In the genomic region with DNA sequence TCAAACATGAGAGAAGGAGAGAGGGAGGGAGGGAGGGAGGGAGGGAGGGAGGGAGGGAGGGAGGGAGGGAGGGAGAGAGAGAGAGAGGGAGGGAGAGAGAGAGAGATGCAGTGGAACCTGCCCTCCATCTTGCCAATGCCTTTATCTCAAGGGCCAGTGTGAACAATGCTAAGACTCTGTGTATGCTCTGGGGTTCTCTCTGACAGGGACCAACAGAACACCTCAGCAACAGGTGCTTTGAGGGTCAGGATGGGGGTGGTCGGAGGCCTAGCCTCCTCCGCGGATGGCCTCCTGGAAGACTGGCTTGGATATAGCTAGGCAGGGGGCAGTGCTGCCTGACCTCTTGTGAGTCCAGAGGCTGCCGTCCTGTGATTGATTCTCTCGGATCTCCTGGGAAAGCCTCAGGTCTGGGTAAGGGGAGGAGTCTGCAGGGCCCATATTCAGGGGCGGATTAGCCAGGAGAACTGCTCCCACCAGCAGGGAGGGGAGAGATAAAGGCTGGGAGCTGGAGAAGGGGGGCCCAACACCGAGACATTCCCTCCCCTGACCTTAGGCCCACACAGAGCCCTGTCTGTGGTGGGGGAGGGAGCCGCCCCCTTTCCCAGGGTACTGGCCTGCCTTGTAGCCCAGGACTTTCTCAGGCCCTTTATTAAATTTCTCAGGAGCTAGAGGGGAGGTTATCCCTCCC, we compare ENCODE assay signal across 15 mouse cellular contexts. TPM values are rescaled to one million over a fixed set of nuclear protein-coding genes. Genes with fewer than 3 reads are reported as not detected.
DNase-seq lines count a peak whose midpoint lies in the region; ATAC-seq and TF ChIP-seq lines count a peak whose summit lies in the region.
"Had no signal": no experiment of that assay in that cellular context is flagged by ENCODE, and none has a peak within 500 bp of the region (broad histone marks: within the 10 kb centered on the region; RNA-seq: fewer than 3 reads in every experiment).

No protein-coding gene starts in this region.

- H3K27me3 ChIP-seq in hindbrain, embryonic 11.5 days (ENCODE audit: control insufficient read depth, insufficient read depth, low read length) = no peaks in the 10 kb centered on the region
- H3K27me3 ChIP-seq in hindbrain, postnatal 0 days (ENCODE audit: insufficient read depth, low read length) = no peaks in the 10 kb centered on the region
- H3K27me3 ChIP-seq in embryonic facial prominence, embryonic 12.5 days = 0 out of 2 replicates have a peak, but pooled peaks cover 7% of the 10 kb centered on the region
- H3K27me3 ChIP-seq in midbrain, embryonic 16.5 days (ENCODE audit: control insufficient read depth, insufficient read depth, low read depth, low read length) = no peaks in the 10 kb centered on the region
- H3K27me3 ChIP-seq: hindbrain, embryonic 15.5 days had no signal

- H3K36me3 ChIP-seq in hindbrain, embryonic 11.5 days (ENCODE audit: control insufficient read depth, insufficient read depth, low read length) = no peaks in the 10 kb centered on the region
- no peaks in the 10 kb centered on the region for H3K36me3 ChIP-seq in hindbrain, postnatal 0 days (ENCODE audit: insufficient read depth, low read length)
- no peaks in the 10 kb centered on the region for H3K36me3 ChIP-seq in embryonic facial prominence, embryonic 12.5 days
- H3K36me3 ChIP-seq in midbrain, embryonic 16.5 days (ENCODE audit: control insufficient read depth, insufficient read depth, low read length) = no peaks in the 10 kb centered on the region
- H3K36me3 ChIP-seq: heart, embryonic 12.5 days; hindbrain, embryonic 15.5 days had no signal

- TF ChIP-seq CTCF in hindbrain, postnatal 0 days (IDR thresholded peaks at IDR 0.05; ENCODE audit: low read depth) = no peak

- WGBS in hindbrain, embryonic 11.5 days = 5% methylated on average over 8 of the region's 8 CpGs
- 9% methylated on average over 8 of the region's 8 CpGs for WGBS in hindbrain, postnatal 0 days
- WGBS in embryonic facial prominence, embryonic 12.5 days = 10% methylated on average over 8 of the region's 8 CpGs
- WGBS in midbrain, embryonic 16.5 days = 5% methylated on average over 8 of the region's 8 CpGs

- no peak overlapping the region for H3K4me2 ChIP-seq in hindbrain, embryonic 11.5 days (replicated peaks; ENCODE audit: low read depth, low read length)
- no peak overlapping the region for H3K4me2 ChIP-seq in hindbrain, postnatal 0 days (ENCODE audit: low read depth, low read length)
- no peak overlapping the region for H3K4me2 ChIP-seq in embryonic facial prominence, embryonic 12.5 days (replicated peaks)
- no peak overlapping the region for H3K4me2 ChIP-seq in midbrain, embryonic 16.5 days (ENCODE audit: low read length)
- H3K4me2 ChIP-seq: heart, embryonic 12.5 days; hindbrain, embryonic 15.5 days had no signal

- H3K9me3 ChIP-seq in hindbrain, embryonic 11.5 days (ENCODE audit: control insufficient read depth, low read length) = no peaks in the 10 kb centered on the region
- no peaks in the 10 kb centered on the region for H3K9me3 ChIP-seq in hindbrain, postnatal 0 days (ENCODE audit: low read length)
- 0 out of 2 replicates have a peak, but pooled peaks cover 3% of the 10 kb centered on the region for H3K9me3 ChIP-seq in embryonic facial prominence, embryonic 12.5 days
- H3K9me3 ChIP-seq in midbrain, embryonic 16.5 days (replicated peaks; ENCODE audit: control insufficient read depth, low read length, poor library complexity, severe bottlenecking) = no peaks in the 10 kb centered on the region
- H3K9me3 ChIP-seq: heart, embryonic 12.5 days; hindbrain, embryonic 15.5 days had no signal

- DNase-seq in hindbrain, embryonic 11.5 days (ENCODE audit: low spot score) = peak; percentile 54
- DNase-seq in hindbrain, postnatal 0 days (ENCODE audit: low spot score) = no peak
- peak; percentile 84 for DNase-seq in embryo, embryonic 10 days (ENCODE audit: low spot score)
- DNase-seq in cerebellum, adult 9-11 months = no peak
- DNase-seq in layer of hippocampus, postnatal 36 days = no peak
- DNase-seq: cerebellum, postnatal 10 days; gastrocnemius, postnatal 10 days; kidney, postnatal 4 days; lung, adult 2 months; thymus, postnatal 25 days had no signal

- H3K9ac ChIP-seq in hindbrain, embryonic 11.5 days (ENCODE audit: low read depth, low read length) = no peak overlapping the region
- H3K9ac ChIP-seq in hindbrain, postnatal 0 days (replicated peaks; ENCODE audit: low read length) = no peak overlapping the region; the same call in 1 of the 2 replicates
- no peak overlapping the region for H3K9ac ChIP-seq in embryonic facial prominence, embryonic 12.5 days
- H3K9ac ChIP-seq in midbrain, embryonic 16.5 days (ENCODE audit: low read depth, low read length) = no peak overlapping the region
- H3K9ac ChIP-seq: heart, embryonic 12.5 days; hindbrain, embryonic 15.5 days had no signal

- peak; percentile 76 for ATAC-seq in hindbrain, embryonic 11.5 days (ENCODE audit: low FRiP score)
- ATAC-seq in hindbrain, postnatal 0 days = no peak
- ATAC-seq in embryonic facial prominence, embryonic 12.5 days (ENCODE audit: insufficient number of reproducible peaks, insufficient read depth, low FRiP score, low TSS enrichment) = no peak
- peak; percentile 60; the same call in 1 of the 2 replicates for ATAC-seq in midbrain, embryonic 16.5 days

- H3K4me3 ChIP-seq in hindbrain, embryonic 11.5 days (ENCODE audit: low read depth, low read length) = no peak overlapping the region
- no peak overlapping the region for H3K4me3 ChIP-seq in hindbrain, postnatal 0 days (ENCODE audit: low read length)
- no peak overlapping the region for H3K4me3 ChIP-seq in embryonic facial prominence, embryonic 12.5 days
- no peak overlapping the region for H3K4me3 ChIP-seq in midbrain, embryonic 16.5 days (ENCODE audit: low read depth, low read length)
- H3K4me3 ChIP-seq: heart, embryonic 12.5 days; hindbrain, embryonic 15.5 days; megakaryocyte, embryonic 14.5 days had no signal

- H3K27ac ChIP-seq in hindbrain, embryonic 11.5 days (ENCODE audit: low read depth, low read length) = peak overlapping the region; percentile 47; the same call in 1 of the 2 replicates
- H3K27ac ChIP-seq in hindbrain, postnatal 0 days = no peak overlapping the region
- H3K27ac ChIP-seq in embryonic facial prominence, embryonic 12.5 days = 0 out of 2 replicates have a peak overlapping the region, but pooled peaks have one; percentile 23
- H3K27ac ChIP-seq in midbrain, embryonic 16.5 days (ENCODE audit: low read length) = no peak overlapping the region
- H3K27ac ChIP-seq: hindbrain, embryonic 15.5 days had no signal

- H3K4me1 ChIP-seq in hindbrain, embryonic 11.5 days (replicated peaks; ENCODE audit: control insufficient read depth, insufficient read depth, low read length) = peaks cover 9% of the 10 kb centered on the region; the same call in 1 of the 2 replicates
- H3K4me1 ChIP-seq in hindbrain, postnatal 0 days (ENCODE audit: insufficient read depth, low read length) = no peaks in the 10 kb centered on the region
- peaks cover 31% of the 10 kb centered on the region for H3K4me1 ChIP-seq in embryonic facial prominence, embryonic 12.5 days
- peaks cover 4% of the 10 kb centered on the region; the same call in 1 of the 2 replicates for H3K4me1 ChIP-seq in midbrain, embryonic 16.5 days (ENCODE audit: control insufficient read depth, insufficient read depth, low read length)
- H3K4me1 ChIP-seq: heart, embryonic 12.5 days had no signal

RNA-seq across cellular contexts. Expression of gene Rspo1, which starts 21.2 kb away (rescaled TPM):
- polyA plus RNA-seq in hindbrain, embryonic 11.5 days (2014; fragmentation: Nextera tagmentation; extraction: Ambion mirVana) = 8.5 and 16.5 TPM in 2 replicates
- 0.36 and 13.6 TPM in 2 replicates for total RNA-seq in hindbrain, postnatal 0 days (2014; rRNA removed)
- 0.74 and 0.95 TPM in 2 replicates for polyA plus RNA-seq in hindbrain, postnatal 0 days (2015; fragmentation: Nextera tagmentation; extraction: Ambion mirVana)
- polyA plus RNA-seq in embryonic facial prominence, embryonic 12.5 days (2016; fragmentation: Nextera tagmentation; extraction: Ambion mirVana) = 7.2 and 11.4 TPM in 2 replicates
- 1.7 and 2.2 TPM in 2 replicates for polyA plus RNA-seq in midbrain, embryonic 16.5 days (2015; fragmentation: Nextera tagmentation; extraction: Ambion mirVana)
- total RNA-seq in layer of hippocampus, postnatal 36 days (2021) = 1 to 10 TPM; 8.8 to 9.8 TPM

RNA-seq across cellular contexts. Expression of gene Cdca8, which starts 25.9 kb away (rescaled TPM):
- 192 and 195 TPM in 2 replicates for polyA plus RNA-seq in hindbrain, embryonic 11.5 days (2014; fragmentation: Nextera tagmentation; extraction: Ambion mirVana)
- 10.8 and 17.1 TPM in 2 replicates for total RNA-seq in hindbrain, postnatal 0 days (2014; rRNA removed)
- polyA plus RNA-seq in hindbrain, postnatal 0 days (2015; fragmentation: Nextera tagmentation; extraction: Ambion mirVana) = 28.9 and 35.1 TPM in 2 replicates
- 158 and 176 TPM in 2 replicates for polyA plus RNA-seq in embryonic facial prominence, embryonic 12.5 days (2016; fragmentation: Nextera tagmentation; extraction: Ambion mirVana)
- 19.7 and 26.1 TPM in 2 replicates for polyA plus RNA-seq in midbrain, embryonic 16.5 days (2015; fragmentation: Nextera tagmentation; extraction: Ambion mirVana)
- 1 to 10 TPM; 1.9 to 2.0 TPM for total RNA-seq in layer of hippocampus, postnatal 36 days (2021)

RNA-seq across cellular contexts. Expression of gene 9930104L06Rik, which starts 28.2 kb away (rescaled TPM):
- 4.2 and 5.5 TPM in 2 replicates for polyA plus RNA-seq in hindbrain, embryonic 11.5 days (2014; fragmentation: Nextera tagmentation; extraction: Ambion mirVana)
- 12.8 and 15.5 TPM in 2 replicates for total RNA-seq in hindbrain, postnatal 0 days (2014; rRNA removed)
- 9.3 and 9.4 TPM in 2 replicates for polyA plus RNA-seq in hindbrain, postnatal 0 days (2015; fragmentation: Nextera tagmentation; extraction: Ambion mirVana)
- 19.5 and 20.1 TPM in 2 replicates for polyA plus RNA-seq in embryonic facial prominence, embryonic 12.5 days (2016; fragmentation: Nextera tagmentation; extraction: Ambion mirVana)
- 16.1 and 17.0 TPM in 2 replicates for polyA plus RNA-seq in midbrain, embryonic 16.5 days (2015; fragmentation: Nextera tagmentation; extraction: Ambion mirVana)
- total RNA-seq in layer of hippocampus, postnatal 36 days (2021) = 10 to 100 TPM; 25.2 to 26.1 TPM

RNA-seq across cellular contexts. Expression of gene Gnl2, which starts 51.3 kb away (rescaled TPM):
- 91.2 and 103 TPM in 2 replicates for polyA plus RNA-seq in hindbrain, embryonic 11.5 days (2014; fragmentation: Nextera tagmentation; extraction: Ambion mirVana)
- 22.5 and 26.0 TPM in 2 replicates for total RNA-seq in hindbrain, postnatal 0 days (2014; rRNA removed)
- 70.2 and 77.6 TPM in 2 replicates for polyA plus RNA-seq in hindbrain, postnatal 0 days (2015; fragmentation: Nextera tagmentation; extraction: Ambion mirVana)
- 101 and 105 TPM in 2 replicates for polyA plus RNA-seq in embryonic facial prominence, embryonic 12.5 days (2016; fragmentation: Nextera tagmentation; extraction: Ambion mirVana)
- 95.9 and 104 TPM in 2 replicates for polyA plus RNA-seq in midbrain, embryonic 16.5 days (2015; fragmentation: Nextera tagmentation; extraction: Ambion mirVana)
- 10 to 100 TPM; 59.3 to 62.4 TPM for total RNA-seq in layer of hippocampus, postnatal 36 days (2021)

Comparison
In these comparisons a context has a peak if more than half of its experiments do, and no peak if none do; other contexts are left out.
1. ATAC-seq: peak in hindbrain, embryonic 11.5 days (single experiment) and midbrain, embryonic 16.5 days (single experiment); none in hindbrain, postnatal 0 days (single experiment) and embryonic facial prominence, embryonic 12.5 days (single experiment).
2. DNase-seq: peak in hindbrain, embryonic 11.5 days (single experiment) and embryo, embryonic 10 days (single experiment); none in hindbrain, postnatal 0 days (single experiment), cerebellum, adult 9-11 months (single experiment) and layer of hippocampus, postnatal 36 days (0 of 2).
3. H3K27ac ChIP-seq: peak in hindbrain, embryonic 11.5 days (single experiment) and embryonic facial prominence, embryonic 12.5 days (single experiment); none in hindbrain, postnatal 0 days (single experiment) and midbrain, embryonic 16.5 days (single experiment).